Mouse (Mus musculus) cerebellum, adult 2 months (tissue): Measurements from ENCODE around the gene Mrtfa.

Experiments
- CTCF ChIP-seq: fragments of 200-500 bp; IDR thresholded peaks from 2 replicates; pipeline ENCODE4 v1.5.1; 2011; ENCODE audit warnings: low read depth, mild to moderate bottlenecking, control low read depth, low read length, moderate library complexity, borderline replicate concordance; ENCODE audit not compliant: insufficient read depth
- POLR2A ChIP-seq: fragments of 200-500 bp; IDR thresholded peaks from 2 replicates; pipeline ENCODE4 v1.6.1; 2011; ENCODE audit warnings: low read length, control low read depth, borderline replicate concordance; ENCODE audit not compliant: insufficient read depth

GRCm38 (mm10) chr15:81110315-81110714 lies 80.2 kb downstream of the Mrtfa start:
- no peak for TF ChIP-seq CTCF
- TF ChIP-seq POLR2A = no peak
